Mouse (Mus musculus) limb, embryonic 11.5 days (tissue): ENCODE measurements around the gene Ctsh. TPM values are rescaled to one million over a fixed set of nuclear protein-coding genes. Genes with fewer than 3 reads are reported as not detected.

Experiments used
- ATAC-seq: fragments of 200-750 bp; cut with Nextera tagmentation; 2 replicates; pipeline ENCODE4 v1.8.0; 2017; ENCODE audit warnings: low read depth; ENCODE audit not compliant: insufficient number of reproducible peaks, low FRiP score, low TSS enrichment
- DNase-seq: peaks from one replicate; pipeline ENCODE4 v3.0.0-alpha.2; 2015; ENCODE audit warnings: low spot score
- H3K27ac ChIP-seq: fragments of 300-500 bp; sonication (generic); replicated peaks from 2 replicates; pipeline ENCODE4 v1.5.1; 2014; ENCODE audit warnings: low read depth, mild to moderate bottlenecking, low read length
- H3K27me3 ChIP-seq: fragments of 300-500 bp; sonication (generic); 2 replicates; pipeline ENCODE4 v1.6.1; 2014; ENCODE audit warnings: mild to moderate bottlenecking, low read length, mixed read lengths; ENCODE audit not compliant: control insufficient read depth, insufficient read depth
- H3K36me3 ChIP-seq: fragments of 300-500 bp; sonication (generic); 2 replicates; pipeline ENCODE4 v1.6.1; 2014; ENCODE audit warnings: mild to moderate bottlenecking, low read length, moderate library complexity, mixed read lengths; ENCODE audit not compliant: control insufficient read depth, insufficient read depth
- H3K4me1 ChIP-seq: fragments of 300-500 bp; sonication (generic); 2 replicates; pipeline ENCODE4 v1.6.1; 2014; ENCODE audit warnings: low read length, mixed read lengths; ENCODE audit not compliant: control insufficient read depth, insufficient read depth
- H3K4me2 ChIP-seq: fragments of 300-500 bp; sonication (generic); 2 replicates; pipeline ENCODE4 v1.6.1; 2014; ENCODE audit warnings: low read depth, mild to moderate bottlenecking, moderate library complexity; ENCODE audit not compliant: severe bottlenecking
- H3K4me3 ChIP-seq: fragments of 300-500 bp; sonication (generic); 2 replicates; pipeline ENCODE4 v1.5.1; 2014; ENCODE audit warnings: low read depth, low read length
- H3K9ac ChIP-seq: fragments of 300-500 bp; sonication (generic); 2 replicates; pipeline ENCODE4 v1.6.1; 2014; ENCODE audit warnings: mild to moderate bottlenecking, low read length
- H3K9me3 ChIP-seq: fragments of 300-500 bp; sonication (generic); 2 replicates; pipeline ENCODE4 v1.6.1; 2016; ENCODE audit warnings: low read length; ENCODE audit not compliant: control insufficient read depth
- WGBS: fragments of 180-500 bp; shearing (Covaris S2); extraction: QIAGEN DNeasy Blood & Tissue Kit; methylation state at CpG from one replicate; pipeline ENCODE4 v1.1.7; 2014; 5-methylcytosine and 5-hydroxymethylcytosine counted together
- polyA plus RNA-seq: library from polyadenylated mRNA; unstranded; fragments of >200 nt; fragmentation: Nextera tagmentation; extraction: Ambion mirVana; gene quantifications from 2 replicates; pipeline ENCODE4 v1.2.1, GENCODE M21; 2014

Ctsh gene
- polyA plus RNA-seq, result 8.2 and 12.2 TPM in 2 replicates

- no peaks in the 10 kb centered on the region for H3K27me3 ChIP-seq
- WGBS, result 74% methylated on average over 2 of the region's 2 CpGs
- H3K36me3 ChIP-seq, result no peaks in the 10 kb centered on the region
- H3K4me1 ChIP-seq, result 0 out of 2 replicates have a peak, but pooled peaks cover 4% of the 10 kb centered on the region
- peak within 1 kb of the TSS; percentile 46 for H3K4me3 ChIP-seq
- ATAC-seq, result no peak
- H3K4me2 ChIP-seq, result peak within 1 kb of the TSS; percentile 91
- no peaks in the 10 kb centered on the region for H3K9me3 ChIP-seq
- DNase-seq, result no peak
- H3K9ac ChIP-seq, result peak within 1 kb of the TSS; percentile 59
- H3K27ac ChIP-seq, result no peak within 1 kb of the TSS
These were observed at the start of gene Ctsh for GRCm38 (mm10) chr9:90053852-90054251. Gene Ctsh (plus strand): TSS chr9:90054152.

GRCm38 (mm10) chr9:90006432-90006831, 47.5 kb upstream of the Ctsh start:
- whole genome bisulfite sequencing, result 82% methylated on average over 3 of the region's 3 CpGs
- H3K27me3 ChIP-seq, result no peaks in the 10 kb centered on the region
- H3K4me2 ChIP-seq, result no peak overlapping the region
- no peak overlapping the region for H3K27ac ChIP-seq
- H3K4me1 ChIP-seq, result no peaks in the 10 kb centered on the region
- no peak for ATAC-seq
- no peak for DNase-seq
- no peaks in the 10 kb centered on the region for H3K9me3 ChIP-seq
- no peak overlapping the region for H3K4me3 ChIP-seq
- no peak overlapping the region for H3K9ac ChIP-seq
- no peaks in the 10 kb centered on the region for H3K36me3 ChIP-seq

- no peak overlapping the region for H3K27ac ChIP-seq
- H3K4me3 ChIP-seq, result no peak overlapping the region
- H3K9me3 ChIP-seq, result no peaks in the 10 kb centered on the region
- H3K4me1 ChIP-seq, result no peaks in the 10 kb centered on the region
- H3K27me3 ChIP-seq, result no peaks in the 10 kb centered on the region
- no peaks in the 10 kb centered on the region for H3K36me3 ChIP-seq
- DNase-seq (no peak), ATAC-seq (no peak)
- no peak overlapping the region for H3K4me2 ChIP-seq
- WGBS, result 51% methylated on average over 2 of the region's 2 CpGs
- H3K9ac ChIP-seq, result no peak overlapping the region
These were observed 46.9 kb upstream of the Ctsh start for GRCm38 (mm10) chr9:90007094-90007493.

DNA sequence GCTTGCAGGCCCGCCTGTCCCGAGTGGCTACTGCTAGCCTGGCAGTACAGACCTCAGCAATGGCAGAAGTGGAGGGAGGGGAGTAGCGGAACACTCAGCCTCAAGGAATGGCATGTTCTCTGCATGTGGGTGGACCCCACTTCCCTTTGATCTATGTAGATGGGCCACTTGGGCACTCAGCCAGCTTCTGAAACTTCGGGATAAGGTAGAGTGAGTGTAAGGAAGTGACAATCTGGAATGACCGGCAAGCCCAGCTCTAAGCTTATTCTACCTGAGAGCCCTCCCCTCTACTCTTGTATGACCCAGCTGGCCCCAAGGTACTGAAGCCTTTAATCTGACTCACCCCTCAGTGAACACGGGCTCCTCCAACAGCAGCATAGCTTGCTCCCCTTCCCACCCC, 45.8 kb upstream of the Ctsh start:
- Histone ChIP-seq H3K4me1 (no peaks in the 10 kb centered on the region), H3K36me3 (no peaks in the 10 kb centered on the region), H3K27ac (no peak overlapping the region), H3K4me2 (no peak overlapping the region), H3K4me3 (no peak overlapping the region), H3K9ac (no peak overlapping the region), H3K9me3 (no peaks in the 10 kb centered on the region), H3K27me3 (no peaks in the 10 kb centered on the region)
- no peak for DNase-seq
- 87% methylated on average over 6 of the region's 6 CpGs for WGBS
- ATAC-seq, result no peak

- DNase-seq, result no peak
- H3K36me3 ChIP-seq, result no peaks in the 10 kb centered on the region
- no peaks in the 10 kb centered on the region for H3K27me3 ChIP-seq
- H3K27ac ChIP-seq, result no peak overlapping the region
- ATAC-seq, result no peak
- no peak overlapping the region for H3K4me3 ChIP-seq
- H3K4me1 ChIP-seq, result no peaks in the 10 kb centered on the region
- no peak overlapping the region for H3K4me2 ChIP-seq
- H3K9ac ChIP-seq, result no peak overlapping the region
- no peaks in the 10 kb centered on the region for H3K9me3 ChIP-seq
- 59% methylated on average over 2 of the region's 2 CpGs for WGBS
These were observed 42.1 kb upstream of the Ctsh start for GRCm38 (mm10) chr9:90011849-90012248.

DNA sequence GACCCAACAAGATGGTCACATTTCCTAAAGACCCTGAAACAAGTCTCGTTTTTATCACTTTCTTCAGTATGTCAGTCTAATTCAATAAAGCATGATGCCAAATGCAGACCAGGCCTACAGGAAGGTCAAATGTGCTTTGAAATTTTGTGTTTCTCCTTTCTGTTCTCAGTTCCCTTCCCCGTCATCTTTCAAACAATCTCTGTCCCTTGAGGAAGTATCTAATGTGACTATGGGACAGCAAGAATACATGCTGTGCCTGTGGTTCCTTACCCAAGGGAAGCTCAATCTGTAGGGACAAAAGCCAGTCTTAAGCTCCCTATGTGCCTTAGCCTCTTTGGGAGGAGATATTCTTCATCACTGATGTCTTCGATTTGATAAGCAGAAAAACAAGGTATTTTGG, 39.3 kb upstream of the Ctsh start:
- Histone ChIP-seq H3K9me3 (no peaks in the 10 kb centered on the region), H3K27me3 (no peaks in the 10 kb centered on the region), H3K27ac (no peak overlapping the region), H3K9ac (no peak overlapping the region), H3K4me1 (no peaks in the 10 kb centered on the region), H3K4me3 (no peak overlapping the region), H3K4me2 (no peak overlapping the region), H3K36me3 (no peaks in the 10 kb centered on the region)
- WGBS, result 85% methylated on average over 3 of the region's 3 CpGs
- DNase-seq (no peak), ATAC-seq (no peak)

- DNase-seq, result no peak
- Histone ChIP-seq H3K9ac (no peak overlapping the region), H3K36me3 (no peaks in the 10 kb centered on the region), H3K9me3 (no peaks in the 10 kb centered on the region), H3K4me3 (no peak overlapping the region), H3K4me1 (no peaks in the 10 kb centered on the region), H3K27me3 (no peaks in the 10 kb centered on the region), H3K4me2 (no peak overlapping the region), H3K27ac (no peak overlapping the region)
- no peak for ATAC-seq
- 69% methylated on average over 6 of the region's 6 CpGs for WGBS
These were observed 37.7 kb upstream of the Ctsh start for GRCm38 (mm10) chr9:90016204-90016603.

GRCm38 (mm10) chr9:90020866-90021265, 33.1 kb upstream of the Ctsh start:
- Histone ChIP-seq H3K9ac (no peak overlapping the region), H3K4me3 (no peak overlapping the region), H3K9me3 (no peaks in the 10 kb centered on the region), H3K36me3 (no peaks in the 10 kb centered on the region), H3K4me1 (no peaks in the 10 kb centered on the region), H3K27ac (no peak overlapping the region), H3K4me2 (no peak overlapping the region), H3K27me3 (no peaks in the 10 kb centered on the region)
- WGBS, result 86% methylated on average over 6 of the region's 6 CpGs
- no peak for ATAC-seq
- DNase-seq, result no peak

DNA sequence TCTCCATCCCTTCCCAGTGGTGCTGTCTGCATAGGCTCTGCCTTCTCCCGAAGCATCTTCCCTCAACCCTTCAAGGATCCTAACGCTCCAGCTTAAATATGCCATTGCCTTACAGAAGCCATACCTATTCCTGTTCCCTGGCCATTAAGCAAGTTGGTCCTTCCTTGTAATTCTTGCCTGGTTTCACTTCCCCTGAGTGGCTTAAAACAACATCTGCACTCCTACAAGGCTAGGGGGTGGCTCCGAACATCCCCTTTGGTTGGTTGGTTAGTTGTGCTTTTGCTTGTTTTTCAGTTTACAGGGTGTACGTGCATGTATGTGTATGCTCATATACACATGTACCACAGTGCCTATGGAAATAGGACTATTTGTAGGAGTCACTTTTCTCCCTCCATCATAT, 32.5 kb upstream of the Ctsh start:
- H3K4me2 ChIP-seq, result no peak overlapping the region
- no peak for ATAC-seq
- no peaks in the 10 kb centered on the region for H3K9me3 ChIP-seq
- H3K4me1 ChIP-seq, result no peaks in the 10 kb centered on the region
- no peaks in the 10 kb centered on the region for H3K27me3 ChIP-seq
- no peak overlapping the region for H3K27ac ChIP-seq
- H3K4me3 ChIP-seq, result no peak overlapping the region
- WGBS, result 88% methylated on average over 4 of the region's 4 CpGs
- H3K36me3 ChIP-seq, result no peaks in the 10 kb centered on the region
- DNase-seq, result no peak
- no peak overlapping the region for H3K9ac ChIP-seq
